Comparison of ENCODE assay signal across 8 mouse cellular contexts in the genomic region with DNA sequence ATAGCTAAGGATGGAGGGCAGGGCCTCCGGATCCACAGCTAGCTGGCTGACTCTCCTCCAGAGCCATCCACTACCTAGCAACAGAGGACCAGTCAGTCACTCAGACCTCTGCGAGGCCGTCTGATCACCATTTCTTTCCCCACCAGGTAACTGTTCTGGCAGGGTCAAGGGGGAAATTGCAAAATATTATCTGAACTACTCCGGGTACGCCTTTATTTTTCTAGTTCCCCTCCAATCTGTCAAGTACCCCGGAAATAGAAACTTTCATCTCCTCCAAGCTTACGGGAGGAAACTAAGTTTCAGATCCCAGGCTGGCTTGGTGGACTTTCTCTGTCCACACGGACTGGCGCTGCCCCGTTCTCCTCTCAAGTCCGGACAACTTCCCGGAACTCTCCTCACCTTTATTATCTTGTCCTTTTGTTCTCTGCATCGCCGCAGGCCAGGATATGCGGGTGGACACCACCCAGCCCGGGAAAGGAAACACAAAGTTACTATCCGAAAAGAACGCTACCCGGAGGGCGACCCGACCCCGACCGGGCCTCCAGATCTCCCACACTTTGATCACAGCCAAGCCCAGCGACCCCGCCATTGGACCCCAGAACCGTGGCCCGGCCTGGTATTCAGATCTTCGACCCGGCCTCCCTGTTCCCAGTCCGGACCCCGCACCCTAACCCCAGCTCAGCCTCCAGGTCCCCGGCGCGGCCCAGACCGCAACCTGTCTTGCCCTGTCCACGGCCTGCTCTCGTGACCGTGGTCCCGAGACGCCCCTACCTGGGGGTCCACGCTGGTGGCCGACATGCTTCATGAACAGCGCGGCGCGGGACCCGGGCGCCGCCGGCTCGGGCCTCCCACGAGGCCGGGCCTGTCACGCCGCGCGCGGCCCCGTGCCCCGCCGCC. TPM values are rescaled to one million over a fixed set of nuclear protein-coding genes. Genes with fewer than 3 reads are reported as not detected.
DNase-seq lines count a peak whose midpoint lies in the region; ATAC-seq lines count a peak whose summit lies in the region.

No protein-coding gene starts in this region.

- H3K27ac ChIP-seq in stomach, embryonic 15.5 days, result peak overlapping the region; percentile 71

- H3K4me2 ChIP-seq in stomach, embryonic 15.5 days, result peak overlapping the region; percentile 64

- intact Hi-C loops in left cerebral cortex, postnatal 10 days (cut with DNase I), result loop anchor here (10.0 kb wide), 1 partner anchor 135 kb away; no protein-coding TSS in a partner anchor
- intact Hi-C loops in gastrocnemius, postnatal 14 days (cut with DNase I; ENCODE audit: low total_unique reads), result no loop called here

- peak overlapping the region; percentile 99 for H3K4me3 ChIP-seq in stomach, embryonic 15.5 days (replicated peaks)

- no peaks in the 10 kb centered on the region for H3K9me3 ChIP-seq in stomach, embryonic 15.5 days

- H3K4me1 ChIP-seq in stomach, embryonic 15.5 days, result peaks cover 11% of the 10 kb centered on the region

- WGBS in stomach, embryonic 15.5 days, result under 1% methylated on average over 61 of the region's 61 CpGs

- peak; percentile 13 for ATAC-seq in activated CD4-positive, CD25-positive, alpha-beta regulatory T cell, adult 4 months
- ATAC-seq in megakaryocyte progenitor cell, adult 5-6 weeks (replicated peaks; ENCODE audit: poor library complexity), result peak; percentile 16
- peak; percentile 29; the same call in 1 of the 2 replicates for ATAC-seq in stomach, embryonic 15.5 days (ENCODE audit: insufficient read depth, low FRiP score, low read depth)

- peaks cover 8% of the 10 kb centered on the region; the same call in 1 of the 2 replicates for H3K36me3 ChIP-seq in stomach, embryonic 15.5 days

- H3K9ac ChIP-seq in stomach, embryonic 15.5 days, result peak overlapping the region; percentile 100

- H3K27me3 ChIP-seq in stomach, embryonic 15.5 days (replicated peaks), result no peaks in the 10 kb centered on the region

- DNase-seq in left cerebral cortex, postnatal 10 days (ENCODE audit: extremely low spot score in 1 of 2, low spot score in 2 of 2), result peak; percentile 27 to 56
- no peak for DNase-seq in left cerebral cortex, adult 11 months (ENCODE audit: low spot score)
- DNase-seq in gastrocnemius, postnatal 14 days, result peak; percentile 23
- DNase-seq in kidney, postnatal 36 days, result peak; percentile 19 to 36
- no peak for DNase-seq in layer of hippocampus, postnatal 14 days (ENCODE audit: low spot score in 2 of 2)

RNA-seq across cellular contexts. Expression of gene Ythdf1, which starts 0.6 kb away (rescaled TPM):
- 10 to 100 TPM; 62.7 to 67.6 TPM for total RNA-seq in left cerebral cortex, postnatal 10 days (2021)
- 10 to 100 TPM in 1 of 2 experiments, 1 to 10 TPM in 1; 9.5 to 12.2 TPM for polyA plus RNA-seq in activated CD4-positive, CD25-positive, alpha-beta regulatory T cell, adult 4 months (2017; shearing (Covaris generic))
- total RNA-seq in gastrocnemius, postnatal 14 days (2021), result 10 to 100 TPM; 29.5 to 30.3 TPM
- total RNA-seq in megakaryocyte progenitor cell, adult 5-6 weeks (2015), result 69.2 and 75.6 TPM in 2 replicates
- 27.0 and 32.9 TPM in 2 replicates for total RNA-seq in megakaryocyte progenitor cell, adult 5-6 weeks (2017)
- 51.0 and 52.9 TPM in 2 replicates for polyA plus RNA-seq in stomach, embryonic 15.5 days (2015; fragmentation: Nextera tagmentation; extraction: Ambion mirVana)
- total RNA-seq in layer of hippocampus, postnatal 14 days (2021), result 10 to 100 TPM; 63.5 to 65.7 TPM

RNA-seq across cellular contexts. Expression of gene Birc7, which starts 8.7 kb away (rescaled TPM):
- total RNA-seq in left cerebral cortex, postnatal 10 days (2021), result not detected
- polyA plus RNA-seq in activated CD4-positive, CD25-positive, alpha-beta regulatory T cell, adult 4 months (2017; shearing (Covaris generic)), result not detected
- not detected for total RNA-seq in gastrocnemius, postnatal 14 days (2021)
- not detected in 2 replicates for total RNA-seq in megakaryocyte progenitor cell, adult 5-6 weeks (2015)
- not detected in 2 replicates for total RNA-seq in megakaryocyte progenitor cell, adult 5-6 weeks (2017)
- 0.14 TPM in 1 of 2 replicates, not detected in the other for polyA plus RNA-seq in stomach, embryonic 15.5 days (2015; fragmentation: Nextera tagmentation; extraction: Ambion mirVana)
- total RNA-seq in layer of hippocampus, postnatal 14 days (2021), result not detected

RNA-seq across cellular contexts. Expression of gene Nkain4, which starts 34.3 kb away (rescaled TPM):
- 10 to 100 TPM; 39.3 to 39.9 TPM for total RNA-seq in left cerebral cortex, postnatal 10 days (2021)
- not detected for polyA plus RNA-seq in activated CD4-positive, CD25-positive, alpha-beta regulatory T cell, adult 4 months (2017; shearing (Covaris generic))
- total RNA-seq in gastrocnemius, postnatal 14 days (2021), result under 1 TPM; 0.82 TPM
- not detected in 2 replicates for total RNA-seq in megakaryocyte progenitor cell, adult 5-6 weeks (2015)
- total RNA-seq in megakaryocyte progenitor cell, adult 5-6 weeks (2017), result not detected in 2 replicates
- 50.8 and 52.4 TPM in 2 replicates for polyA plus RNA-seq in stomach, embryonic 15.5 days (2015; fragmentation: Nextera tagmentation; extraction: Ambion mirVana)
- 10 to 100 TPM; 56.1 to 56.9 TPM for total RNA-seq in layer of hippocampus, postnatal 14 days (2021)

RNA-seq across cellular contexts. Expression of gene Arfgap1, which starts 46.9 kb away (rescaled TPM):
- total RNA-seq in left cerebral cortex, postnatal 10 days (2021), result 100 to 1,000 TPM; 127 to 128 TPM
- 10 to 100 TPM; 40.5 to 50.4 TPM for polyA plus RNA-seq in activated CD4-positive, CD25-positive, alpha-beta regulatory T cell, adult 4 months (2017; shearing (Covaris generic))
- total RNA-seq in gastrocnemius, postnatal 14 days (2021), result 10 to 100 TPM; 32.1 to 33.9 TPM
- total RNA-seq in megakaryocyte progenitor cell, adult 5-6 weeks (2015), result 15.6 and 19.1 TPM in 2 replicates
- 30.0 and 32.2 TPM in 2 replicates for total RNA-seq in megakaryocyte progenitor cell, adult 5-6 weeks (2017)
- 92.7 and 103 TPM in 2 replicates for polyA plus RNA-seq in stomach, embryonic 15.5 days (2015; fragmentation: Nextera tagmentation; extraction: Ambion mirVana)
- total RNA-seq in layer of hippocampus, postnatal 14 days (2021), result 100 to 1,000 TPM; 126 to 127 TPM

Comparison
In these comparisons a context has a peak if more than half of its experiments do, and no peak if none do; other contexts are left out.
1. DNase-seq: peak in left cerebral cortex, postnatal 10 days (2 of 2), gastrocnemius, postnatal 14 days (single experiment) and kidney, postnatal 36 days (2 of 2); none in left cerebral cortex, adult 11 months (single experiment) and layer of hippocampus, postnatal 14 days (0 of 2).
2. RNA of gene Nkain4, which starts 34.3 kb away (total RNA-seq): 56.1 to 56.9 TPM in layer of hippocampus, postnatal 14 days and 39.3 to 39.9 TPM in left cerebral cortex, postnatal 10 days; 0.82 TPM in gastrocnemius, postnatal 14 days and not detected in megakaryocyte progenitor cell, adult 5-6 weeks; every median in the first group is over 10 times any median in the second.
3. Peak in every context shown above with its lines, with median percentiles within 50 percentile points of each other: ATAC-seq.